Mouse (Mus musculus): ENCODE measurements around the gene Cenpf.

The Cenpf gene

GRCm38 (mm10) chr1:189630026-189630425, 57.9 kb downstream of the Cenpf start:
- no peak for DNase-seq (ENCODE audit: low spot score)

GRCm38 (mm10) chr1:189627976-189628768, 59.7 kb downstream of the Cenpf start:
- no peak for DNase-seq (ENCODE audit: low spot score)

GRCm38 (mm10) chr1:189624756-189625155, 63.1 kb downstream of the Cenpf start:
- no peak for DNase-seq (ENCODE audit: low spot score)

GRCm38 (mm10) chr1:189618970-189619740, 68.7 kb downstream of the Cenpf start:
- DNase-seq (ENCODE audit: low spot score), result no peak

GRCm38 (mm10) chr1:189617381-189617780, 70.5 kb downstream of the Cenpf start:
- no peak for DNase-seq (ENCODE audit: low spot score)

- no peak for DNase-seq (ENCODE audit: low spot score)
Observed at GRCm38 (mm10) chr1:189615246-189615645, 72.6 kb downstream of the Cenpf start.

GRCm38 (mm10) chr1:189613076-189613475, 74.8 kb downstream of the Cenpf start:
- DNase-seq (ENCODE audit: low spot score), result no peak

- DNase-seq (ENCODE audit: low spot score), result no peak
Observed at GRCm38 (mm10) chr1:189611775-189612174, 76.1 kb downstream of the Cenpf start.

- DNase-seq (ENCODE audit: low spot score), result no peak
Observed at GRCm38 (mm10) chr1:189608640-189609039, 79.2 kb downstream of the Cenpf start.

- no peak for DNase-seq (ENCODE audit: low spot score)
Observed at GRCm38 (mm10) chr1:189608039-189608438, 79.8 kb downstream of the Cenpf start.

- DNase-seq (ENCODE audit: low spot score), result no peak
Observed at GRCm38 (mm10) chr1:189605598-189606126, 82.2 kb downstream of the Cenpf start.

GRCm38 (mm10) chr1:189597096-189597495, 90.8 kb downstream of the Cenpf start:
- no peak for DNase-seq (ENCODE audit: low spot score)

All from layer of hippocampus, adult 9-10 months (tissue).